Mouse (Mus musculus) adrenal gland, postnatal 10 days (tissue): ENCODE measurements around the gene Ltb. TPM values are rescaled to one million over a fixed set of nuclear protein-coding genes. Genes with fewer than 3 reads are reported as not detected.
"Not testable (repeated sequence)": the region's sequence is repeated elsewhere in the genome, so short reads cannot be mapped to it uniquely, and the experiment has no call there.

Experiments
- DNase-seq: peaks from one replicate; pipeline ENCODE4 v3.0.0; 2021; ENCODE audit warnings: mixed read lengths
- total RNA-seq, 2 experiments: library from RNA; stranded (reverse); gene quantifications; 2 replicates each; pipeline ENCODE4 v1.2.3; 2021

Ltb gene
- total RNA-seq, 2 experiments from 2014 or later: 11.5 to 12.6 TPM

GRCm38 (mm10) chr17:35225456-35225855 lies 31.2 kb downstream of the Ltb start:
- no peak for DNase-seq

- no peak for DNase-seq
Measured at GRCm38 (mm10) chr17:35226561-35227046, 32.4 kb downstream of the Ltb start.

DNA sequence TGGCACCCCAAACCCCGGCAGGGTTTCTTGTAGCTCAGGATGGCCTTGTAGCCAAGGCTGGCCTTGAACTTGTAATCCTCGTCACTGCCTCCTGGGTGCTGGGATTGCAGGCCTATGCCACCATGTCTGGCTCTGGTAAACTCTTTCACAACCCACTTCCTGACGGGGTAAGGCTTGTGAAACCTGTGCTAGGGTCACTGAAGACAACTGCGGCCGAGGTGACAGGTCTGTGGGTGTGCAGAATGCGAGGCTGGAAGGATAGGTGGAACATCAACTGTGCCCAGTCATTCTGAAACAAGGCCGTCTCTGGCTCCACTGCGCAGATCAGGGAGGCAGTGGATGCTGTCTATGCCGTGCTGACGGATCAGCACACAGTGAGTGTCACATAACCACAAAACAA lies 36.8 kb downstream of the Ltb start:
- no peak for DNase-seq

- peak; percentile 92 for DNase-seq
Measured at GRCm38 (mm10) chr17:35232043-35232442, 37.8 kb downstream of the Ltb start.

GRCm38 (mm10) chr17:35232659-35233058 lies 38.4 kb downstream of the Ltb start:
- no peak for DNase-seq

DNA sequence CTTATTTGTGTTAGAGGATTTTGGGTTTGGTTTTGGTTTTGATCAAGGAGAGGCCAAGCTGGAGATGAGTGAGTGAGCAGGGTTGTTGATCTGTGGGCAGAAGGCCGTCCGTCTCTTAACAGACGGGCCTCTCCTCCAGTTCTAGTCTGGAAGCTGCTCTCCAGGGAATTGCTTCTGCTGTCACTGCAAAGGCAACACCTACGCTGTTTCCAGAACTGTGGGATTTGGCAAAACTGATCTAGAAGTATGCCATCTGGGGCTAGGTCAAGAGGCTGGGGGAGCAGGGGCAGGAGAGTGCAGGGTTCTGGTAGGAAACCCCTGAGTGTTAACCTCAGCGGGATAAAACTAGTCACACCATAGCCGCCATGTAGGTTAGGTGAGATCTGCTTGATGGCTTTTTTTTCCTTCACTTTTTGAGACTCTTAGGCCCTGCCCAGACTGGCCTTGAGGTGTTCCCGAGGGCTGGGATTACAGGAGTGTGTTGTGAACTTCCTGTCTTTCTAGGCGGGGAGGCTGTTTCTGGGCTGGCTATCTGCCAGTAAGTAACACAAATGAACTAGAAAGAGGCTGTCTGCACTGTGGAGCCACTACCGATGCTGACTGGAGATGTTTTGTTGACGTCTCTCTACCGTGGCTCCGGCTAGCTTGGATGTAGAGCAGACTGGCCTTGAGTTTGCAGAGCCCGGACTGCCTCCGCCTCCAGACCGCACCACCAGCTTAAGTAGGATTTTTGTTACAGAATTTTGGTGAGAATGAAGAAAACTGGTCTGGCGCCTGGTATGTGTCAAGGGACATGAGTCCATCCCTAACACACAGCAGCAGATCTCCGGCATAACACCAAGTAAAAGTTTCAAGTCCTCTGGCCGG lies 39.1 kb downstream of the Ltb start, which contains the start of gene Atp6v1g2:
Atp6v1g2 (plus strand) TSS at position 547 of the 867 bp plus-strand sequence.
- DNase-seq: peak; percentile 54

GRCm38 (mm10) chr17:35234090-35234489 lies 39.9 kb downstream of the Ltb start:
- DNase-seq: not testable (repeated sequence)

- peak; percentile 68 for DNase-seq
Measured at GRCm38 (mm10) chr17:35234903-35235302, 40.7 kb downstream of the Ltb start.

DNA sequence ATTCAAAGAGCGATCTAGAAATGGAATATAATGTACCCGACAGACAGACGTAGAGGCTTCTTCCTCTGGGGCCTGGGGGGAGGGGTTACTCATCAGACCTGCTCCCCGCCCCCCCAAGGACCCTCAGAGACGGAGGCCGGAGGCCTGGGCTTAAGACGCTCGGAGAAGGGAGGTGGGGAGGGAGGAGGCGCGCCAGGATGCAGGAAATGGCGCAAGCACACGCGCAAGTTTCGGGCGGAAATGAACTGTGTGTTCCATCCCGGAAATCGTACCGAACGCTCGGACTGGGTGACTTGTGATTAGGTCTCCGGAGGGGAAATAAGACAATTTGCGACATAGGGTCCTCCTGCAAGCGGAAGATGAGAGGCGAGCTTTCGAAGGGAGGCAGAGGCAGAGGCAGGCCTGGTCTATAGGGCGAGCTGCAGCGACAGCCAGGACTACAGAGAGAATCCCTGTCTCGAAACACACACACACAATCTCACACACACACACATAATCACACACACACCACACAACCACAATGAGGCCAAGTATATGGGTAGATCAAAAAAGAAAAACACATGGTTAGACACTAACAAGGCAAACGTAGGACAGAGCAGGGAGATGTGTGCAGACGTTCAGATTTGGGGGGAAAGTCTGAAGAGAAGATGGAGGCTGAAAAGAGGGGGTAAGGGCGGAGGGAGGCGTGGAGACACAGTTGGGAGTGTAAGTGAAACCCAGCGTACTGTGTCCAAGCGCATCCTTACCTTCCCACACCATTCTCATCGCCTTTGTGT lies 41.6 kb downstream of the Ltb start, which contains the start of gene Nfkbil1:
Nfkbil1 (minus strand) TSS at position 179 of the 776 bp plus-strand sequence.
- peak; percentile 94 for DNase-seq

DNA sequence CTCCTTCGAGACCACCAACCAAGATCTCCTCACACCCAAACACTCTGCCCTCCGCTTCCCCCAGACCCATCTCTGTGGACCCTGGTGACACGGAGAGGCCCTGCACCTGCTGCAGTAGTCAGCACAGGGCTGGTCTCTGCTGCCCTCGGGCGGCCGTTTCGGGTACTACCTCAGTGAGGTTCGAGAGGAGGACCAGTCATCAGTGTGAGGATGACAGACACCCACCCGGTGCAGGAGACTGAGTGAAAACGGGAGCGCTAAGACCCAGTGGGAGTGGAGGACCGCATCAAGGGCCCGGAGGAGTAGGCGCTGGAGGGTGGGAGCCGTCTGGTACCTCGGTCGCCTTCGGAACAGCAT lies 42.1 kb downstream of the Ltb start:
- peak; percentile 99 for DNase-seq

DNA sequence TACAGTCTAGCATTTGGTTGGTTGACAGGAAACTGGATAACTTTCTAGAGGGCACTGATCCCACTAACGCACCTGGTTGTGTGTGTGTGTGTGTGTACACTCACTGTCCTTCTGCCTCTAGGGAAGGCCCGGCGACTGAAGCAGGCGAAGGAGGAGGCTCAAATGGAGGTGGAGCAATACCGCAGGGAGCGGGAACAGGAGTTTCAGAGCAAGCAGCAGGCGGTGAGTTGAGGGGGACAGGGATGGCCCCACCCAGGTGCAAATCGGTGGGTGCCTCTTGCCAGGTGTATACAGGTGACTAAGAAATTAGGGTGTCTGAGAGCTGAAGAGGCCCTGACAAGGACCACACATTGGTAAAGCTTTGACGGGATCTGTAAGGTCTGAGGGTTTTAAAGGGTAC lies 42.8 kb downstream of the Ltb start:
- DNase-seq: no peak

DNA sequence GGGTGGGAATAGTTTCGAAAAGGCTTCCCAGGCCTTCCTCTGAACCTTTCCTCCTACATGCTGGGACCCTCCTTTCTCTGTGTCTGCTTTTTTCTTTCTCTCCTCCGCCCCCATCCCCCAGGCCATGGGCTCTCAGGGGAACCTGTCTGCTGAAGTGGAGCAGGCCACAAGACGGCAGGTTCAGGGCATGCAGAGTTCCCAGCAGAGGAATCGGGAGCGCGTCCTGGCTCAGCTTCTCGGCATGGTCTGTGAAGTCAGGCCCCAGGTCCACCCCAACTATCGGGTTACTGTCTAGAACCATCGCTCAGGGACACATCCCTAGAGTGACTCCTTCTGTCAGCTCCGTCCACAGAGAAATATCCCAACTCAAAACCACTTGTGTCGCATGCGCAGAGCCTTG lies 43.3 kb downstream of the Ltb start:
- DNase-seq: no peak

DNA sequence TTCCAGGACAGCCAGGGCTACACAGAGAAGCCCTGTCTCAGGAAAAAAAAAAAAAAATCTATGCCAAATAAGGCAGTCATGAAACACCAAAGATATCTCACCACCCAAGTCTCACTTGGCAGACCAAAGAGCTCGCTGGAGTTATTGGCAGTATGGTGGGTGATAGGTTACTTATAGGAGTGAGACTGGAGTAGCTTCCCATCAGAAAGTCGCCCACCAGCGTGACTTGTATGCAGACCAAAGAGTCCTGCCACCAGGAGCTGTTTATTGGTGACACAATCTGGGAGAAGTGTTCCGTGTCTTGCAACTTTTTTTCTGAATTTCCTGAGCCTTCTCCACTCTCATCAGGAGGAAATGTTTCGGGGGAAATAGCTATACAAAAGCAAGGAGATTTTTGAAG lies 45.5 kb downstream of the Ltb start:
- DNase-seq: no peak

GRCm38 (mm10) chr17:35240384-35241304 lies 46.4 kb downstream of the Ltb start:
- DNase-seq: peak; percentile 58

- DNase-seq: peak; percentile 97
Measured at GRCm38 (mm10) chr17:35241305-35242014, 47.2 kb downstream of the Ltb start, which contains the start of gene Ddx39b. Ddx39b (plus strand) TSS chr17:35241746.

- DNase-seq: peak; percentile 81
Measured at GRCm38 (mm10) chr17:35242015-35242941, 48.0 kb downstream of the Ltb start.

DNA sequence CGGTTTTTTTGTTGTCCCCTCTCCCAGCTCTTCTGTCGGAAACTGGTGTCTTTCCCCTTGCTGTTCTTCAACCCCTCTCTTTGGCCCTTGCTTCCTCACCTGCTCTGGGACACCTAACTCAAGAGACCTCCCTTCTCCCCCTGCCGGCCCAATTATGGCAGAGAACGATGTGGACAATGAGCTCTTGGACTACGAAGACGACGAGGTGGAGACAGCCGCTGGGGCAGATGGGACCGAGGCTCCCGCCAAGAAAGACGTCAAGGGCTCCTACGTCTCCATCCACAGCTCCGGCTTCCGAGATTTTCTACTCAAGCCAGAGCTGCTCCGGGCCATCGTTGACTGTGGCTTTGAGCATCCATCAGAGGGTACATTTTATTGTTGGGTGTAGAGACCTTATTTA lies 48.8 kb downstream of the Ltb start:
- DNase-seq: peak; percentile 71

DNA sequence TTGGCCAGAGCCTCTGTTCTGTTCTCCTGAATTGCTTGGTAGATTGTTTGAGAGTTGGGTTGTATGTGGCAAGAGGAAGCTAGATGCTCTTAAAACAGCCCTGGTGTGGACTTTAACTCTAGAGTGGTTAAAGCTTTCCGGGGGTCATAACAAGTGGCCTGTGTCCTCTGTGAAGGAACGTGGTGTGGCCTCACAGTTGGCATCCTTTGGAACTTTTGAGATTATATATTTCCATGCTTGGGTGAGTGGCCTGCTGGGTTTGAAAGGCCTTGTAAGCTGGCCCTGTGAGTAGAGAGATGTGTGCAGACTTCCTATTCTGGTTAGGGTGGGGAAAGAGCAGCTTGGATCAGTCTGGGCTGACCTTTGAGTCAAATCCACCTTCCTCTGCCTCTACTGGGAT lies 50.8 kb downstream of the Ltb start:
- DNase-seq: no peak
